Mouse (Mus musculus): Measurements from ENCODE around the gene Tnrc6c. TPM values are rescaled to one million over a fixed set of nuclear protein-coding genes. Genes with fewer than 3 reads are reported as not detected.

Gene Tnrc6c
- total RNA-seq, 2 experiments from 2014 or later: 53.4 to 55.2 TPM

DNA sequence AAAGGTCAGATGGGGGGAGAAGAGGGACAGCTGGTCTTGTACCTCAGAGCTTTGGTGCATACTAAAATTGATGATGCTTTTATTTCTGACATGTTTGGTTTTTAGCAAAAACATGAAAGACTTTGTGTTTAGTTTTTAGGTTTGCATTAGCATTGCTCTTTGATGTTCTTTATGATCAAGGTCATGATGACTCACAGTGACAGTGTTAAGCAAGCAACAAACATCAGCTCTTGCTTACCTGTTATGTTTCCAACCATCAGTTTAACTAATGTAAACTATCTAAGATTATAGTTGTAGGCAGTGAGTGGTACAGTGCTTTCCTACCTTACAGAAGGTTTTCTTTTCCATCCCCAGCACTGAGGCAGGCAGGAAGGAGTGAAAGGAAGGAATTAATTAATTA, 12.5 kb downstream of the Tnrc6c start:
- intact Hi-C loops (cut with DNase I): no loop called here
- DNase-seq (ENCODE audit: low spot score in 2 of 2): no peak

GRCm38 (mm10) chr11:117667152-117667551, 13.1 kb downstream of the Tnrc6c start:
- no peak for DNase-seq (ENCODE audit: low spot score in 2 of 2)
- intact Hi-C loops (cut with DNase I): no loop called here

- intact Hi-C loops (cut with DNase I): no loop called here
- no peak for DNase-seq (ENCODE audit: low spot score in 2 of 2)
Measured at GRCm38 (mm10) chr11:117667825-117668224, 13.7 kb downstream of the Tnrc6c start.

GRCm38 (mm10) chr11:117671626-117672025, 17.5 kb downstream of the Tnrc6c start:
- intact Hi-C loops (cut with DNase I): no loop called here
- no peak for DNase-seq (ENCODE audit: low spot score in 2 of 2)

- DNase-seq (ENCODE audit: low spot score in 2 of 2): no peak
- intact Hi-C loops (cut with DNase I): no loop called here
Measured at GRCm38 (mm10) chr11:117674531-117674930, 20.4 kb downstream of the Tnrc6c start.

DNA sequence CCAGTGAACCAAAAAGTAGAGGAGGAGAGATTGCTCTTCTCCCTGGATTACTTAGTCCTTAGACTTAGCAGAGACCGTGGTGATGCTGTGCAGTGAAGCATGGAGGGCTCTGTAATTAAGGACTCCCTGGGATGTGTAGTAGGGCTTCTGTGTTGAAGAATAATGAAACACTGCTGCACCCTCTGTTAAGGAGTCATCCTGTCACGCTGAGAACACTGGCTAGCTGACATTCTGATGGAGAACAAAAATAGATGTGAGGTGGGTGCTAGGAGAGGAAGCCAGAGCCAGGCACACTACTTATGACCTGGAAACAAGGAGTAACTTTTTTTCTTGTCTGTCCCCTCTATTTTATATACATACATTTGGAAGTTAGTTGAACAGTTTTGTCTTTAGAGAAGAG, 22.6 kb downstream of the Tnrc6c start:
- intact Hi-C loops (cut with DNase I): no loop called here

DNA sequence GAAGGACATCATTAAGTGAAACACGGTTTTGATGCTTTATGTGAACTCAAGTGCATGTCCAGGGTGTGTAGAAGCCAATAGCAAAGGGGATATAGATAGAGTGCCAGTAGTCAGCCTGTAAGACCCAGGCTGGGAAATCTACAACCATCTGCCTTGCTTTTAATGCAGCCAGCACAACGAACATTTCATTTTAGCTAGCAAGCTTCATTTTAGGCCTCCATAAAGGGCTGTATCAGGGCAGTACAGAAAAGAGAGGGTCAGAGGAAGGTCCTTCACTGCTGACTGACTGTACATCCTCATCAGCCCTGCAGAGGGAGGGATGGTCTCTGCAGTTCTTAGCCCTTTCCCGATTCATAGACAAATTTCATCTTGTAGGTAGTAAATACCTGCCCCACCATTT, 23.0 kb downstream of the Tnrc6c start:
- intact Hi-C loops (cut with DNase I): no loop called here
- no peak for DNase-seq (ENCODE audit: low spot score in 2 of 2)

More for the DNA sequence above, 22.6 kb downstream of the Tnrc6c start:
- DNase-seq (ENCODE audit: low spot score in 2 of 2): no peak

DNA sequence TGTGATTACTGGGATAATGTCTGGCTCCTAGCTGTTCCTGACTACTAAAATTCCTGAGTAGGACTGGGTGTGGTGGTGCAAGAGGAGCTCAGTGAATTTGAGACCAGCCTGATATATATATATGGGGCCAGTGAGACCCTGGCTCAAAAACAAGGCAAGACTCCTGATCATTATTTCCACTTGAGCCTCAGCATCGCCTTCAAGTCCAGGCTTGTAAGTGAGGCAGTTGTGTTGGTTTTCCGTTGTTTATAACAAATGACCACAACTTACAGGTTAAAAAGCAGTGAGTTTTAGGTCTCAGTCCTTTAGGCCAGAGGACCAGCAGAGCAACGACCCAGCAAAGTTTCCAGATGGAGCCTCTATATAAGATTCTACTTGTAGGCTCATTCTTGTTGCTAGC, 23.5 kb downstream of the Tnrc6c start:
- intact Hi-C loops (cut with DNase I): no loop called here
- no peak for DNase-seq (ENCODE audit: low spot score in 2 of 2)

DNA sequence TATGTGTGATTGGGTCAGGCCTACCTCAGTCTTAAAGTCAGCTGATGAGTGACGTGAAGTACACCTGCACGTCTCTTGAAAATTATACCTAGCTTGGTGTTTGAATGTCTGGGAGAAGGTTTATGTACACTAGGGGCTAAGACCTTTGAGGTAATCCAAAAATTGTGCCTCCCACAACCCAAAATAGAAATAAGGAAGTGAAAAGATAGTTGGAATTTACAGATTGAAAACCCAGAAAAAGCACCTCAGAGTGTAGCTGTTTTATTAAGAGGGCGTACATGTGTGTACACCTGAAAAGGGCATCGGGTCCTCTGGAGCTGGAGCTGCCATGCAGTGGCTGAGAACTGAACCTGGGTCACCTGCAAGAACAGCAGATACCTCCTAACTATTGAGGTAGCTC, 24.1 kb downstream of the Tnrc6c start:
- no peak for DNase-seq (ENCODE audit: low spot score in 2 of 2)
- intact Hi-C loops (cut with DNase I): no loop called here

GRCm38 (mm10) chr11:117678740-117679139, 24.7 kb downstream of the Tnrc6c start:
- DNase-seq (ENCODE audit: low spot score in 2 of 2): peak in 1 of 2 experiments; percentile 40
- intact Hi-C loops (cut with DNase I): no loop called here

- peak in 1 of 2 experiments; percentile 15 for DNase-seq (ENCODE audit: low spot score in 2 of 2)
- intact Hi-C loops (cut with DNase I): no loop called here
Measured at GRCm38 (mm10) chr11:117684640-117685039, 30.6 kb downstream of the Tnrc6c start.

DNA sequence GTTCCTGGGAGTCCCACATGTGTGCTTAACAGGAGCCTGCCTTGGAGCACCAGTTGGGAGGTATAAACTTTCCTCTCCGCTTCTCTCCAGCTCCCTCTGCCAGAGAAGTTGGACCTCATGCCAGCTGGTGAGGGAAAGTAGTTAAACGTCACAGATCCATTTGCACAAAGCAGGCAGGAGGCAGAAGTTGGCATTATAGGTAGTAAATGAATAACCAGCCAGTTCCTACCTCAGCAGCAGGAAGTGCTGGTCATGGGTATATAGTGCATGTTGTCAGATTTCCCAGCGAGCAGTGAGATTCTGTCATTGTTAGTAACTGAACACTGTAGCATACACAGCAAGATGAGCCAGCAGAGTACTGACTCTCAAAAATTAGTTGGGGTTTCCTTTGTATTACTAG, 31.4 kb downstream of the Tnrc6c start:
- intact Hi-C loops (cut with DNase I): no loop called here
- peak in 1 of 2 experiments; percentile 60 for DNase-seq (ENCODE audit: low spot score in 2 of 2)

GRCm38 (mm10) chr11:117686021-117686420, 31.9 kb downstream of the Tnrc6c start:
- DNase-seq (ENCODE audit: low spot score in 2 of 2): no peak
- intact Hi-C loops (cut with DNase I): no loop called here

DNA sequence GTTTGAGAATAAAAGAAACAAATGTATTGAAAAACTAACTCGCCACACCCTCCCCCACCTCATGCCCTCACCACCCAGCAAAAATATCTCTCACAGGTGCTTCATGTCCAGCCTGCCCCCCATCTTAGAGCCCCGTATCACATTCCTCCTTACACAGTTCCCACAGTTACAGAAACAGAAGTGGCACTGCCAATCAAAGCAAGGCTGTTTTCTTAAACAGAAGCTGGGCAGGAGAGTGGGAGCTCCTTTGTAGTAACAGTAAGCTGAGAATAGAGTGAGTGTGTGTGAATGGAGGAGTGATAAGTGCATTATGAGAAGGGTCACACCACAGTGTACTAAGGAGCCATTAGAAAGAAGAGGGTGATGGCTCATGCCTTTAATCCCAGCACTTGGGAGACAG, 34.5 kb downstream of the Tnrc6c start:
- no peak for DNase-seq (ENCODE audit: low spot score in 2 of 2)
- intact Hi-C loops (cut with DNase I): no loop called here

GRCm38 (mm10) chr11:117691311-117691710, 37.2 kb downstream of the Tnrc6c start:
- DNase-seq (ENCODE audit: low spot score in 2 of 2): no peak
- intact Hi-C loops (cut with DNase I): no loop called here

DNA sequence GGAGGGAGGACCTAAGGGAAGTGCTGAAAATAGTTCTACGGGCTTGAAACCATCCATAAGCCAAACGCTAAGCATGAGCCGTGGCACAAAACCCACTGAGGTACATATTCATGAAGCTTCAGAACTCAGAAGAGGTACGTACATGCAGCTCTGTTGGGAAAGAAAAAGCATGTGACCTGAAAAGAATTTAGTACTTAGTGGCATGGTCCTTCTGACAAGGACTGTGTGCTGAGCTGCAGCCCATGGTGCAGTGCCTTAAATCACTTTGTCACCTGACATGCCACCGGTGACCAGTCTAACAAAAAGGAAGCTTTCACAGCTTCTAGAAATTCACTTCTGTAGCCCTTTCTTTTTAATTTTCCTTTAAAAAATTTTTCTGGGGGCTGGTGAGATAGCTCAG, 40.0 kb downstream of the Tnrc6c start:
- intact Hi-C loops (cut with DNase I): no loop called here
- no peak for DNase-seq (ENCODE audit: low spot score in 2 of 2)

DNA sequence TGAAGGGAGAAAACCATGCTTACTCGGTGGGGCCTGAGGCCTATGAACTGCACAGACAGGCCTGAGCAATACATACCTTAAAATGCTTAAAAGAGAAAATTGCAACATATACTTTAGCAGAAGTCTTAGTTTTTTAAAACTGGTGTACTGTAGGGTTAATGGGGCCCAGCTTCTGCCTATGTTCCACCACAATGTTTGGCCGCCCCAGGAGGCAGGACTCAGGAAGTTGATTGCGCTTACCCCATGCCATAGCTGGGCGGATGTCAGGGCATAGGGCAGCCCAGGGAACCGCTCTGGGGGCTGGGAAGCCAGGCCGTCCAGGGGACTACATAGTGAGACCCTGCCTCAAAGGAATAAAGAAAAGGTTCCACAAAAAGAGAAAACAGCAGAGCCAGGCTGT, 42.5 kb downstream of the Tnrc6c start:
- no peak for DNase-seq (ENCODE audit: low spot score in 2 of 2)
- intact Hi-C loops (cut with DNase I): no loop called here

DNA sequence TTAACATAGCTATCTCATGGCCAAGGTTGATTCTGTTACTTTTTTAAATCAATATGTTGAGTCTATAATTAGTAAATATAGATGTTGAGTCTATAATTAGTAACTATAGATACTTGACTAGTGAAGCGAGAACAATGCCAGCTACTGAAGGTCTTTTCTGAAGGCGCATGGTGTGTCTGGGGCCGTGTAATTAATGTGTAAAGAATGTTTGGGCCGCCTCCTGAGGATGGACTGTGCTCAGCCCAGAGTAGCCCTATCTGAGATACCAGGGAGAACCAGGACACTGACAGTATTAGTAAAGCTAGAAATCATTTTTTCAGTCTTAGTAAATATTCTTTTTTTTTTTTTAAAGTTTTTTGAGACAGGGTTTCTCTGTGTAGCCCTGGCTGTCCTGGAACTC, 46.8 kb downstream of the Tnrc6c start:
- DNase-seq (ENCODE audit: low spot score in 2 of 2): no peak
- intact Hi-C loops (cut with DNase I): no loop called here

DNA sequence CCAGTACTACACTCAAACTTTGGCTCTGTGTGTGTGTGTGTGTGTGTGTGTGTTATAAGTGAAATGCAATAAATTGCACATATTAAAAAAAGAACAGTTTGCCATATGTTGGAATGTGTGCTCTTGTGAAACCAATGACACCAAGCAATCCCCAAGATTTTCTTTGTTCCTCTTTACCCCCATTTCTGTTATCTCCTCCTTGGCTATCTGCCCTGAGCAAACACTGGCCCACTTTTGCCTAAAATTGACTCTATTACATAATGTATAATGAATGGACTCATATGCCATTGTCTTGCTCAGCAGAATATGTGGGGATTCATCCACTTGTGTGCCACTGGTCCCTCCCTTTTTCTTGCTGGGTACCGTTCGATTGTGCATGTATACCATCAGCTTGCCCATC, 52.2 kb downstream of the Tnrc6c start:
- DNase-seq (ENCODE audit: low spot score in 2 of 2): no peak
- intact Hi-C loops (cut with DNase I): no loop called here

- no peak for DNase-seq (ENCODE audit: low spot score in 2 of 2)
- intact Hi-C loops (cut with DNase I): no loop called here
Measured at GRCm38 (mm10) chr11:117707238-117707637, 53.1 kb downstream of the Tnrc6c start.

- DNase-seq (ENCODE audit: low spot score in 2 of 2): peak; percentile 45 to 65
- intact Hi-C loops (cut with DNase I): loop anchor here (2.0 kb wide), 2 partner anchors 77 to 115 kb away; partner anchors contain the start of gene Afmid
Measured at GRCm38 (mm10) chr11:117709308-117709707, 55.2 kb downstream of the Tnrc6c start.

- no peak for DNase-seq (ENCODE audit: low spot score in 2 of 2)
- intact Hi-C loops (cut with DNase I): no loop called here
Measured at GRCm38 (mm10) chr11:117710815-117711294, 56.8 kb downstream of the Tnrc6c start.

All from left cerebral cortex, postnatal 25 days (tissue).